Mouse (Mus musculus): ENCODE data around the gene Knl1. TPM values are rescaled to one million over a fixed set of nuclear protein-coding genes. Genes with fewer than 3 reads are reported as not detected.

Knl1 gene
- polyA plus RNA-seq, 1 experiment from 2014 or later, result 47.9 TPM

GRCm38 (mm10) chr2:119017647-119018046 lies 29.3 kb upstream of the Knl1 start:
- no peak for ATAC-seq (ENCODE audit: low FRiP score)
- H3K36me3 ChIP-seq (ENCODE audit: control insufficient read depth, insufficient read depth, low read length), result 0 out of 2 replicates have a peak, but pooled peaks cover 2% of the 10 kb centered on the region
- H3K4me3 ChIP-seq (ENCODE audit: low read depth, low read length), result no peak overlapping the region
- H3K4me2 ChIP-seq (replicated peaks; ENCODE audit: low read depth, low read length), result no peak overlapping the region
- no peak overlapping the region for H3K27ac ChIP-seq (ENCODE audit: low read depth, low read length)
- 88% methylated on average over 3 of the region's 3 CpGs for WGBS
- H3K4me1 ChIP-seq (replicated peaks; ENCODE audit: control insufficient read depth, insufficient read depth, low read length), result no peaks in the 10 kb centered on the region
- H3K9ac ChIP-seq (ENCODE audit: low read depth, low read length), result no peak overlapping the region
- DNase-seq (ENCODE audit: low spot score), result no peak
- H3K9me3 ChIP-seq (ENCODE audit: control insufficient read depth, low read length), result no peaks in the 10 kb centered on the region
- H3K27me3 ChIP-seq (ENCODE audit: control insufficient read depth, insufficient read depth, low read length), result no peaks in the 10 kb centered on the region

- no peaks in the 10 kb centered on the region for H3K4me1 ChIP-seq (replicated peaks; ENCODE audit: control insufficient read depth, insufficient read depth, low read length)
- 0 out of 2 replicates have a peak, but pooled peaks cover 2% of the 10 kb centered on the region for H3K36me3 ChIP-seq (ENCODE audit: control insufficient read depth, insufficient read depth, low read length)
- no peak overlapping the region for H3K4me3 ChIP-seq (ENCODE audit: low read depth, low read length)
- no peaks in the 10 kb centered on the region for H3K9me3 ChIP-seq (ENCODE audit: control insufficient read depth, low read length)
- H3K27me3 ChIP-seq (ENCODE audit: control insufficient read depth, insufficient read depth, low read length), result no peaks in the 10 kb centered on the region
- ATAC-seq (ENCODE audit: low FRiP score), result peak; percentile 71
- H3K27ac ChIP-seq (ENCODE audit: low read depth, low read length), result peak overlapping the region; percentile 11; the same call in 1 of the 2 replicates
- H3K4me2 ChIP-seq (replicated peaks; ENCODE audit: low read depth, low read length), result no peak overlapping the region
- peak; percentile 45 for DNase-seq (ENCODE audit: low spot score)
- WGBS, result 53% methylated on average over 22 of the region's 22 CpGs
- H3K9ac ChIP-seq (ENCODE audit: low read depth, low read length), result no peak overlapping the region
These were observed 28.4 kb upstream of the Knl1 start for GRCm38 (mm10) chr2:119018391-119019122.

- ATAC-seq (ENCODE audit: low FRiP score) (peak; percentile 38; the same call in 1 of the 2 replicates), DNase-seq (ENCODE audit: low spot score) (peak; percentile 52)
- Histone ChIP-seq H3K27me3 (ENCODE audit: control insufficient read depth, insufficient read depth, low read length) (no peaks in the 10 kb centered on the region), H3K9me3 (ENCODE audit: control insufficient read depth, low read length) (no peaks in the 10 kb centered on the region), H3K27ac (ENCODE audit: low read depth, low read length) (peak overlapping the region; percentile 11; the same call in 1 of the 2 replicates), H3K4me2 (replicated peaks; ENCODE audit: low read depth, low read length) (no peak overlapping the region), H3K36me3 (ENCODE audit: control insufficient read depth, insufficient read depth, low read length) (0 out of 2 replicates have a peak, but pooled peaks cover 2% of the 10 kb centered on the region), H3K4me1 (replicated peaks; ENCODE audit: control insufficient read depth, insufficient read depth, low read length) (no peaks in the 10 kb centered on the region), H3K9ac (ENCODE audit: low read depth, low read length) (no peak overlapping the region), H3K4me3 (ENCODE audit: low read depth, low read length) (no peak overlapping the region)
- 13% methylated on average over 5 of the region's 5 CpGs for WGBS
These were observed 27.8 kb upstream of the Knl1 start for GRCm38 (mm10) chr2:119019131-119019530.

DNA sequence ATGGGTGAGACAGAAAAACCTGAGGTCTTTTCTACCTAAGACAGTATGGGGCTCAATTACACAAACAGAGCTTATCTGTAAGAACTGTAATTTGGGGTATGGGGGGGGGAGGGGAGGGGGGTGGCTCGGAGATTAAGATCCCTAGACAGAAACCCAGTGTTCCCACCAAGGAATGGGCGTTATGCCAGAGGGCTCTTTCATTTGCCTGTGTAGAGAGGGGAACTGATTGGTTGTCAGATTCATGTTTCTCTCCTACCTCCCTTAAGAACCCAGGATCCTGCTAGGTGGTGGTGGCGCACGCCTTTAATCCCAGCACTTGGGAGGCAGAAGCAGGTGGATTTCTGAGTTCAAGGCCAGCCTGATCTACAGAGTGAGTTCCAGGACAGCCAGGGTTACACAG lies 27.4 kb upstream of the Knl1 start:
- 67% methylated on average over 4 of the region's 4 CpGs for WGBS
- H3K27ac ChIP-seq (ENCODE audit: low read depth, low read length), result no peak overlapping the region
- no peak overlapping the region for H3K4me3 ChIP-seq (ENCODE audit: low read depth, low read length)
- no peaks in the 10 kb centered on the region for H3K4me1 ChIP-seq (replicated peaks; ENCODE audit: control insufficient read depth, insufficient read depth, low read length)
- H3K4me2 ChIP-seq (replicated peaks; ENCODE audit: low read depth, low read length), result no peak overlapping the region
- H3K9me3 ChIP-seq (ENCODE audit: control insufficient read depth, low read length), result no peaks in the 10 kb centered on the region
- H3K27me3 ChIP-seq (ENCODE audit: control insufficient read depth, insufficient read depth, low read length), result no peaks in the 10 kb centered on the region
- H3K36me3 ChIP-seq (ENCODE audit: control insufficient read depth, insufficient read depth, low read length), result 0 out of 2 replicates have a peak, but pooled peaks cover 2% of the 10 kb centered on the region
- DNase-seq (ENCODE audit: low spot score) (no peak), ATAC-seq (ENCODE audit: low FRiP score) (no peak)
- no peak overlapping the region for H3K9ac ChIP-seq (ENCODE audit: low read depth, low read length)

GRCm38 (mm10) chr2:119023154-119023660 lies 23.7 kb upstream of the Knl1 start:
- Histone ChIP-seq H3K27ac (ENCODE audit: low read depth, low read length) (no peak overlapping the region), H3K36me3 (ENCODE audit: control insufficient read depth, insufficient read depth, low read length) (0 out of 2 replicates have a peak, but pooled peaks cover 2% of the 10 kb centered on the region), H3K27me3 (ENCODE audit: control insufficient read depth, insufficient read depth, low read length) (no peaks in the 10 kb centered on the region), H3K9ac (ENCODE audit: low read depth, low read length) (no peak overlapping the region), H3K4me3 (ENCODE audit: low read depth, low read length) (no peak overlapping the region), H3K4me1 (replicated peaks; ENCODE audit: control insufficient read depth, insufficient read depth, low read length) (no peaks in the 10 kb centered on the region), H3K4me2 (replicated peaks; ENCODE audit: low read depth, low read length) (no peak overlapping the region), H3K9me3 (ENCODE audit: control insufficient read depth, low read length) (no peaks in the 10 kb centered on the region)
- 92% methylated on average over 6 of the region's 6 CpGs for WGBS
- DNase-seq (ENCODE audit: low spot score) (no peak), ATAC-seq (ENCODE audit: low FRiP score) (no peak)

DNA sequence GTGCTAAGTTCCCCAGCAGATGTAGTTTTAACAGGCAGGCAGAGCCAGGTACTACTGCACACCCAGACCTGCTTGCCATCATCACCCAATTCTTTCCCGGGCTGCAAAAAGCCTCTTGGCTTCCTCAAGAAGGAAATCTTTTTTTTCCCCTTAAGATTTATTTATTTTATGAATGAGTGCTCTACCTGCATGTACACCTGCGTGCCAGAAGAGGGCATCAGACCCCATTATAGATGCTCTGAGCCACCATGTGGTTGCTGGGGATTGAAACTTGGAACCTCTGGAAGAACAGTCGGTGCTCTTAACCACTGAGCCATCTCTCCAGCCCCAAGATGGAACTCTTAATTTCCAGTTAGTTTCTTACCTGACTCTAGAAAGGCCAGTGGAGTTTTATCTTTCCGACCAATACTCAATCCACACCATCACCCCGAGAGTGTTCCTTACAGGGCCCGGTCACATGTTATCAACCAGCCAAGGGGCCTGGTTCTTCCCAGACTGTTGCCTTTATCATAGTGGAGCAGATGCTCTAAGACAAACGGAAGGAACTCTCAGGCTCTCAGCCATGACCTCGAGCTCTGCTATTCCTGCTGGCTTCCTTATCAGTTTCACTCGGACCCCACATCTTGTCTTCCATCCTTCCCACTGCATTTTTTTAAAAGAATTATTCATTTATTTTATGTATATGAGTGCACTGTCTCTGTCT lies 22.2 kb upstream of the Knl1 start:
- H3K27ac ChIP-seq (ENCODE audit: low read depth, low read length), result no peak overlapping the region
- H3K36me3 ChIP-seq (ENCODE audit: control insufficient read depth, insufficient read depth, low read length), result 0 out of 2 replicates have a peak, but pooled peaks cover 2% of the 10 kb centered on the region
- H3K4me2 ChIP-seq (replicated peaks; ENCODE audit: low read depth, low read length), result no peak overlapping the region
- ATAC-seq (ENCODE audit: low FRiP score) (no peak), DNase-seq (ENCODE audit: low spot score) (no peak)
- no peak overlapping the region for H3K4me3 ChIP-seq (ENCODE audit: low read depth, low read length)
- 74% methylated on average over 9 of the region's 9 CpGs for WGBS
- no peak overlapping the region for H3K9ac ChIP-seq (ENCODE audit: low read depth, low read length)
- no peaks in the 10 kb centered on the region for H3K27me3 ChIP-seq (ENCODE audit: control insufficient read depth, insufficient read depth, low read length)
- H3K9me3 ChIP-seq (ENCODE audit: control insufficient read depth, low read length), result no peaks in the 10 kb centered on the region
- no peaks in the 10 kb centered on the region for H3K4me1 ChIP-seq (replicated peaks; ENCODE audit: control insufficient read depth, insufficient read depth, low read length)

DNA sequence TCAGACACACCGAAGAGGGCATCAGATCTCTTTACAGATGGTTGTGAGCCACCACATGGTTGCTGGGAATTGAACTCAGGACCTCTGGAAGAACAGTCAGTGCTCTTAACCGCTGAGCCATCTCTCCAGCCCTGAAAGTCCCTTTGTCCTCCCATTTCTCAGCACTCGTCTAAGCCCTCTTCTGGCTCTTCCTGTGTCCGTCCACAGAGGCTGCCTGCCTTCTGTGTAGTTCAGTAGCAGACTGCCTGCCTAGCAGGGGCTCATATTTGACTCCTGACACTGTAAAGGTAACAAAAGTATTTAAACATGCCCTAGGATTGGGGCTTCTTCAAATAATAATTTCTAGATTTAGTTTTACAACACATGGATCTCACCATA lies 21.7 kb upstream of the Knl1 start:
- Histone ChIP-seq H3K4me2 (replicated peaks; ENCODE audit: low read depth, low read length) (no peak overlapping the region), H3K27me3 (ENCODE audit: control insufficient read depth, insufficient read depth, low read length) (no peaks in the 10 kb centered on the region), H3K36me3 (ENCODE audit: control insufficient read depth, insufficient read depth, low read length) (0 out of 2 replicates have a peak, but pooled peaks cover 2% of the 10 kb centered on the region), H3K9me3 (ENCODE audit: control insufficient read depth, low read length) (no peaks in the 10 kb centered on the region), H3K4me1 (replicated peaks; ENCODE audit: control insufficient read depth, insufficient read depth, low read length) (no peaks in the 10 kb centered on the region), H3K9ac (ENCODE audit: low read depth, low read length) (no peak overlapping the region), H3K4me3 (ENCODE audit: low read depth, low read length) (no peak overlapping the region), H3K27ac (ENCODE audit: low read depth, low read length) (no peak overlapping the region)
- DNase-seq (ENCODE audit: low spot score), result no peak
- no peak for ATAC-seq (ENCODE audit: low FRiP score)
- 73% methylated on average over 4 of the region's 4 CpGs for WGBS

DNA sequence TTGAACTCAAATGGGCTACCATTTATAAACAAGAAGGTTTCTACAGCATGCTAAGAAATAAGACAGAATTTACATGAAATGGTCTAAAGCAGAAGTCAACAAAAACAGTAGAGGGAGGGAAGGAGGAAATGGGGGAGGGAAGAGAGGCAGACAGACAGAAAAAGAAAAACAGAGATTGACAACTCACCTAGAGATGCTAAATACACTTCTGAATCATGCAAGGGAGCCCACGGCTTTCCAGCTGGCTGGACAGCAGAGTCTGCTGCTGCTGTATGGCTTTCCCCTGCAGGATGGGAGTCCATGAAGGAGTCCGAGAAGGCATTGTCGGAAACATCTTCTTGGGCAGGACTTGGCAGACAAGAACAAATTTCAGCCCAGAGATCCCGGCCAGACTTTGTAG lies 20.0 kb upstream of the Knl1 start:
- ATAC-seq (ENCODE audit: low FRiP score), result no peak
- Histone ChIP-seq H3K4me2 (replicated peaks; ENCODE audit: low read depth, low read length) (no peak overlapping the region), H3K9ac (ENCODE audit: low read depth, low read length) (no peak overlapping the region), H3K9me3 (ENCODE audit: control insufficient read depth, low read length) (no peaks in the 10 kb centered on the region), H3K4me1 (replicated peaks; ENCODE audit: control insufficient read depth, insufficient read depth, low read length) (no peaks in the 10 kb centered on the region), H3K27me3 (ENCODE audit: control insufficient read depth, insufficient read depth, low read length) (no peaks in the 10 kb centered on the region), H3K36me3 (ENCODE audit: control insufficient read depth, insufficient read depth, low read length) (0 out of 2 replicates have a peak, but pooled peaks cover 2% of the 10 kb centered on the region), H3K27ac (ENCODE audit: low read depth, low read length) (no peak overlapping the region), H3K4me3 (ENCODE audit: low read depth, low read length) (no peak overlapping the region)
- 91% methylated on average over 4 of the region's 4 CpGs for WGBS
- DNase-seq (ENCODE audit: low spot score), result no peak
